Mouse (Mus musculus) urinary bladder, adult 18-20 months (tissue): ENCODE results near the gene Oaf.
A peak's percentile ranks its signal among the peaks of the same experiment; 100 is the strongest.

Source experiments
- DNase-seq, 2 experiments: peaks; one replicate each; pipeline ENCODE4 v3.0.0; 2022; ENCODE audit warnings: low spot score in 2 of 2, mixed read lengths in 2 of 2

Gene Oaf

DNA sequence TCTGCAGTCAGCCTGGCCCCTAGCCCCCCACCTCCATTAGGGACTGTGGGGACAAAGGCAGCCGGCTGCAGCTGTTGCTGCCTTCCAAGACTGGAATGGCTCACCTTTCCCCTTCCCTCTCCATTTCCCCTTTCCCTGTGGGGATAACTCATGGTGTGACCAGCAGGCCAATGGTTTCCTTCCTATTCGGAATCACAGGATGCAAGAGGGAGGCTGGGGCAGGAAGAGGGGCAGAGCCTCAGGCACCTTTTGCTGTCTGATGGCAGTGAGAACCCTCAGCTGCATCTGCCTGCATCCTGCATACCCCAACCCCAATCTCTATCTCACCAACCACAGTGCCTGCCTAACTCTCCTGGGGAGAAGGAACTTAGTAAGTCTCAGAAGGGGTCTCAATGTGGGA, 14.2 kb downstream of the Oaf start:
- no peak for DNase-seq

DNA sequence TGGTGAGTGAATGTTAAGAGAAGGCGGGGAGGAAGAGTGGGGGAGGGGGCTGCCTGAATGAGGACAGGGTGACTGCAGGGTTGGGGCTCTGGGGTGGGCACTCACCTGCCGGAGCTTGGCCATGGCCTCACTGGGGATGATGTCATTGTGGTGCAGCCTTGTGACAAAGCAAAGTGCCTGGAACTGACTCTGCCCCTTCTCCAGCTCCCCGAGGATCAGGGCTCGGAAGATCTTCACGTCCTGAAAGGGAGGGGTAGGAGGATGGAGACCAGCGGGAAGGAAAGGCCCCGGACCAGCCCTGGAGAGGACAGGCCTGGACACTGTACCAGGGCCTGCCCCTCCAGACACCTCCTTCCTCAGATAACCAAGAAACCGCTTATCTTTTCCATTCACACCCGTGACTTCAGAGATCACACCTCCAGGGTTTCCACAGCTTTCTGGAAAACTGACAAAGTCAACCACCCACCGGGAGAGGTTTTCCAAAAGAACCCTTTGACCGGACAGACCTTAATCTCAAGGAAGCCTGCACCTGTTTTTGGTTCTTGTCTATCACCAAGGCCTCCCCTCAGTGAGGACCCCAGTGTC, 14.8 kb downstream of the Oaf start:
- DNase-seq, result no peak

- no peak for DNase-seq
Observed at GRCm38 (mm10) chr9:43222429-43222715, 17.3 kb downstream of the Oaf start.

- DNase-seq, result peak; percentile 58 to 86
Observed at GRCm38 (mm10) chr9:43221643-43222428, 17.9 kb downstream of the Oaf start.

- peak in 1 of 2 experiments; percentile 37 for DNase-seq
Observed at GRCm38 (mm10) chr9:43210771-43211450, 28.8 kb downstream of the Oaf start.

DNA sequence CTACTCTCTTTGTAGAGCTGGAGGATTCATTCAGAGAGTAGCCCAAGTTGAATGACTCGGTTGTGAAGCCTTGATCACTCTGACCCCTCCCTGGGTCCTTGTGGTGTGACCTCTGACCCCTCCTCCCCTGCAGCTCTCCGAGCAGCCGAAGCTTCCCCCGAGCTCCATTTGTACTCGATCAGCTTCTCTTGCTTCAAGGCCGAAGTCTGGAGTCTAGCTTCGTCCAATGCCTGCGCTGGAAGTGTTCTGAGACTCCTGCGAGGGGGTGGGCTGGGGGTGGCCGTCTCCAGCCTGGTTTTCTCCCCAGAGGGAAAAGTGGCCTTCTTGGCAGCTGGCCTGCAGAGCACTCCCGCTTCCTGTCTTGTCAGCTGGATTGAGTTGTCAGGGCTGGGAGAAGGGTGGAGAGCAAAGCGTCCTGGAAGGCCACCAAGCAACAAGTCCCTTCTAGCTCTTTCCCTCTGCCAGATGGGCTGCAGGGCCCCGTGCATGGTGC, 29.5 kb downstream of the Oaf start, which contains the start of gene Pou2f3:
Gene Pou2f3 (minus strand): TSS at position 180 of the 493 bp plus-strand sequence.
- DNase-seq, result peak in 1 of 2 experiments; percentile 28

DNA sequence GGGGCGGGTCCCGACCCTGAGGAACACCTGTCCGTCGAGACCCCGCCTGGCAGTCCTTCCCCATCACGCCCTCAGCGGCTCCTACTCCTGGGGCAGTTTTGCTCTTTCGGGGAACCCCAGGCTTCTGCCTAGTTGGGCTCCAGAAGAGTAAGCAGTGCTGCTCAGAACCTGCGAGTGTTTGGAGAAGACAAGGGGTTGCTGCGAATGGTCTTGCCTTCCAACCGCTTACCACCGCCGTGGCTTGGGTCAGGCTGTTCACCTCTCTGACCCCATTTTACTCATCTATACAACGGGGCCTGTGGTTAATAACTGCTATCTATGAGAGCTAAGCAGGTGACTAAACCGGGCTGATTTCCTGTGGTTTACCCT, 33.7 kb downstream of the Oaf start:
- DNase-seq, result no peak

- DNase-seq, result no peak
Observed at GRCm38 (mm10) chr9:43205343-43206021, 34.2 kb downstream of the Oaf start.

- no peak for DNase-seq
Observed at GRCm38 (mm10) chr9:43200212-43200611, 39.5 kb downstream of the Oaf start.

DNA sequence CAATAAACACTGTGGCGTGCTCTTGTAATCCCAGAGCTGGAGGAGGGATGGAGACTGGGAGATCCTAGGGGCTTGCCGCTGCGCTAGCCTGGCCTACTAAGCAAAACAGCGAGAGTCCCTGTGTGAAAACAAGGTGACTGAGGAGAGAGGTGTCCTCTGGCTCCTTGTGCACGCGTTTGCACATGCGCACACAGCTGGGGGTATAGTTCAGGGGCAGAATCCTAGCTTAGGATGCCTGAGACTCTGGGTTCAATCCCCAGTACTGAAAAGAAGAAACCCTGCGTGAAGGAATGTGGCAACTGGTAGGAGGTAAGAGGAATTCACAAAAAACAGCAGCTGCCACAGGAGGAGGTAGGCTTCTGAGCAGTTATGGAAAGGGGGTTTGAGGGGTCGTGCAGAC, 45.7 kb downstream of the Oaf start:
- no peak for DNase-seq

DNA sequence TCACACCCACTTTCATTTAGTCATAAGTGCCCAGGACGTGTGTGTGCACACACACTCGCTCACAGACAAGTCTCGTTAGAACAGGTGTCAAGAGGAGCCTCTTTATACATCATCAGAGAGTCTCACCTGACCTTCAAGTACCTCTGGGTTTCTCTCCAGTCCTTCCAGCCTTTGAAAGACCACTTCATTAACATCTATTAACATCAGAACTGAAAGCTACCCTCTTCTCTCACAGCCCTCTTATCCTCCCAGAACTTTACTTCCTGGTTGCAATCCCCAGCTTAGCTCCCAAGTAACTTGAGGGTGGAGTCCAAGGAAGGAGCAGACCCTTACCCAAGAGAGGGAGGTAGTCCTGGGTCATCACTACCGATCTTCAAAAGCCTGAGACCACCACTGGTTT, 48.1 kb downstream of the Oaf start:
- no peak for DNase-seq

DNA sequence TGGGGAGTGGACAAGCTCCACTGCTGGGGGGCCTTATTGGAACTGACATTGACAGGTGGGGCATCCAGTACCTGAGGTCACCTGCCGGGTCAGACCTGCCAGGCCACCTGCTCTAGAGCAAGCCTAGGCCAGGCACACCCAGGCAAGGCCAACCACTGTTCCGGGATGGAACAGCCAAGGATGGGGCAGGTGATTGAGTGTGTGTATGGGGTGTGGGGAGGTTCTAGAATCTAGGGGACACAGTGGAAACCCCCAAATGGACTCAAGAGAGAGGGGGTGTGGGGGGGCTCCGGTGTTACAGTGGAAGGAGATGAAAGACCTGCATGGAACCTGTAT, 50.7 kb downstream of the Oaf start:
- DNase-seq, result no peak

DNA sequence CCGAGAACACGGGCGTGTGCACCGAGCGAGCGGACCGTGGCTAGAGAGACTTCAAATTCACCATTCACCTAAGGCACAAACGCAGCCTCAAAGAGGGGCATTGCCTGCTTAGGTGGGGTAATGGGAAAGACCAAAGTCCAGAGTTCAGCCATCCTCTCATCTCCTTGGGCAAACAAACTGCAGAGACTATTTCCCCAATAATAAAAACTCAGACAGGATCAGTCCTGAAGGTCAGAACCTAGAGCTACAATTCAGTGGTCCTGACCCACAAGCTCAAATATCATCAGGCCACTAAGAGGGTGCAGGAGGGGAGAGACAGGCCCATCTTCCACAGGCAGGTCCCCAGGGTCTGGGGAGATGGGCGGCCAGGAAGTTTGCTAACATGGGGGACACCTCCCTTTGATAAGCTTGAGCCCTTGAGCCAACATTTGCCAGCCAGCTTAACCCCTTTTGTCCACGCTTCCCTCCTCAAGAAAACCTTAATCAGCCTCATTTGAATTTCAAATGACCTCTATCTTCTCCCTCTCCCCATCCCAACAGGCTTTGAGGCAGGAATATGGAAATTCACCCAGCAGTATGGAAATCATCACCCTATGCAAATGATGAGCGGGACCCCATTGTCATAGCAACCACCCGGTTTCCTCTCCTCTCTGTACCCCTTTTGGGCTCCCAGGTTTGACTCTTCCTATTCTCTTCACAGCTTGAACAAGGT, 51.2 kb downstream of the Oaf start:
- no peak for DNase-seq

- DNase-seq, result no peak
Observed at GRCm38 (mm10) chr9:43179614-43180013, 60.1 kb downstream of the Oaf start.

DNA sequence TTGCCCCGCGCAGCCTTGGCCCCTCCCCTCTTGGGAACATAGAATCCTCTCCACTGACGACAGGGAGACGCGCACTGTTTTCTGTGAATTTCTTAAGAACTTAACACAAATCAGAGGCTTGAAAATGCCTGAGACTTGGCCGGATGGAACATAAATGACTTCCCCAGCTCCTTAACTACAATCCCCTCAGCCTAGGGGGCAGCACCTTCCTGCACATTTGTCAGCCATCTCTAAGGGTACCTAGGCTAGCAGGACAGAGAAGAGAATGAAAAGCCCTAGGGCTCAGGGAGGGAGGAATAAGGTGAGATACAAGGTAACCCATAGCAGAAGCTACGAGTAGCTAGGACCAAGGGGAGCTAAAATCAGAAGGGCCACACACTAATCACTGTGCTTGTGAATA, 61.5 kb downstream of the Oaf start:
- no peak for DNase-seq
